Mouse (Mus musculus): ENCODE measurements at regions not wholly inside any gene's neighbourhood (a gene's known extent, or its start where the extent isn't known, plus 50 kb on each side); places are given as distances from the start of the nearest gene placed in this dataset.
A peak's percentile ranks its signal among the peaks of the same experiment; 100 is the strongest.

DNA sequence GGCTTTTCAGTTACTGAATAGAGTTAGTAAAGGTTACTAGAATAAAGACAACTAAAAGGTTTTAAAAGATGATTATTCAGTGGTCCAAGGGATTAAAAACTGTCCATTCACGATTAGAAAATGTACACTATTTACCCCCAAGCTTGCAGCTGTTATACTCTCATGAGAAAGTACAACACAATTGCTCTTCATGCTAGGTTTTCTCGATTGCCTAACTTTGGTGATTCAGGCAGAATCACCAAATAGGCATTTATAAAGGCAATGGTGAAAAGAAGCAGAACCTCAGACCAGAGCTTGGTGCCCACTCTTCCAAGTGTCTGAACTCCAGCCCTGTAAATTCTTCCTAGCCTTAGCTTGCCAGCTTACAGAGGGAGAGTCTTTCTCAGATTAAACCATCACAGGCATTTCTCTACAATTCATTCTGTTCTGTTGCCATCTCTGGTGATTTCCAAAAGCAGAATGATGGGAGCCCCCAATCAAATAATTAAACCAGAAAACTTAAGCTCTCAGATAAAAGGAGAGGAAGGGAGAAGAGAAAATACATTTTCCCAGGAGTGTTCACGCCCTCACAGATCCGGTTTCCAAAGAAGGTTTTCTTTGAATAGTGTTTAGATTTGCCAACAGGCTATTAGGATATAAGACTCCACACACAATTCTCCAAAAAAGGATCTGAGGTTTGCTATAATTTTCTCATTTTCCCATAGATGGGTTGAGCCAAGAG is 657.0 kb downstream of the Slc22a22 start:
- no peak for DNase-seq

DNA sequence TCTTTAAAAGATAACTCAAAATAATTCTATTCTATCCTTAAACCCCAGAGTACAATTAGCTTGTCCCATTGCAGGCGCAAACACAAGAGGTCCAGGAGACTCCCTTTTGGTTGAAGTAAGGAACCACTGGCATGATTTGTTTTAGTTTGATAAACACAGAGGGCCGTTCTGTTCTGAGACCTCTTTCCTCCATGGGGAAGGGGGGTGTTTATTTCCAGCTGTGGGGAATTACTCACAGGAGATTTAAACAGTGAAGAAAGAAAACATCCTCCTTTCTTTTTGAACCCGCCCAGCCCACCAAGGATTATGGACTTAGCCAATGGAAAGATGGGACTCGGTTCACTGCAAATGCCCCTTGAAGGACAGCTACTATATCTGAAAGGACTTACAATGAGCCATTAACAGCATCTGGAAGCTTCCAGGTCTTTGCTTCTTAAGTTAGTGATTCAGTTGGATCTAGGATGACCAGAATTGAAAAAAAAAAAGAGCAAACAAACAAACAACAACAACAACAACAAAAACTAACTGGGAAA is 659.2 kb downstream of the Slc22a22 start:
- no peak for DNase-seq

DNA sequence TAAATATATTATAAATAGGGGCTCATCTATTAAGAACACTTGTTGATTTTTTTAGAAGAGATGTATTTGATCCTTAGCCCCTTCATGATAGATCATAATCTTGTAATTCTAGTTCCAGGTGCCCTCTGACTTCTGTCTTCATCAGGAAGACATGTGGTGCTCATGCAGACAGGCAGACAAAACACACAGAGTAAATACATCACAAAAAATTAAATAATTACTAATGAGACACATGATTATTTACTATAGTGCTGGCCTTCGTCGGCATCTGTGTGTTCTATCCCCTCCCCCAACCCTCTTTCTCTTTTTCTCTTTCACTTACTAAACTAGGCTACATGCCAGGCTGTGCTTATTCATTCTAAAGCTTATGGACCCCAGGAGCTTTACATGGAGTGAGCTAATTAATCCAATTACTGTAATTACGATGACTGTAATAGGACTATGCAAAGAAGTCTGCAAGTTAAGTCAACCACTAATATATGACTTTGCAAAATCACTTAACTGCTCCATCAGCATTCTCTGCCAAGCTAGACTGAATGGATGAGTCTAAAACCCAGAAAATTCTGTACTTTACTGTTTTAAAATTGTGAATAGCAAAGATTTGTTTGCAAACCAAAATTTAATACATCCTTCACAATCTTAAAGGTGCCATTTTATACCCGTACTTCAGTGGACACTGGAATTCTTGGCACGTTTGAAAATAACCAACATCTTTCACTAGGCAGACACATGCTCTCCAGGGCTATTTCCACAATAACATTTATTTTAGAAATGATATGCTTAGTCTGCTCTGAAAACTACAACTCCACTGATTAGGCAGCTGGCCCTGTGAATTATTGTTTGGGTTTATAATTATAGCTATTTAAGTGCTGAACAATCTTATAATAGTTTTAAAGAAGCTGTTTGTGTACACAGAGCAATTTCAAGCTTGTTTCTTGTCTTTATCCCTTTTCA is 659.9 kb downstream of the Slc22a22 start:
- no peak for DNase-seq

DNA sequence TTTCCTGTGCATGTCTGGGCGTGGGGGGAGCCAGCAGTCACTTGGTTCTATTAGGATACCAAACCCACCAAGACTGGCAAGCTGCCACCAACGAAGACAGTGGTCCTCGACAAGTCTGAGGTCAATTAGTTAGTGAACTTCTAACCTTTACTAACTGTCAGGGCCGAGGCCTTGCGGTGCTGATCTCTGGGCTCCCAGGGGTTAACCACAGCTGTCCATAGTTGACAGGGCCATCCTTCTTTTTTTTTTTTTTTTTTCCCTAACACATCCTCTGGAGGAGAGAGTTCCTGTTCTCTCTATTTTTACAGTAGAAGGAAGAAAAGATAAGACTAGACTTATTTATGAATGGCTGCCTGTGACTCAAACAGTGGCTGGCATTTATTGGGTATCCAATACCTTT is 663.5 kb downstream of the Slc22a22 start:
- peak in 1 of 2 experiments; percentile 6 for DNase-seq

DNA sequence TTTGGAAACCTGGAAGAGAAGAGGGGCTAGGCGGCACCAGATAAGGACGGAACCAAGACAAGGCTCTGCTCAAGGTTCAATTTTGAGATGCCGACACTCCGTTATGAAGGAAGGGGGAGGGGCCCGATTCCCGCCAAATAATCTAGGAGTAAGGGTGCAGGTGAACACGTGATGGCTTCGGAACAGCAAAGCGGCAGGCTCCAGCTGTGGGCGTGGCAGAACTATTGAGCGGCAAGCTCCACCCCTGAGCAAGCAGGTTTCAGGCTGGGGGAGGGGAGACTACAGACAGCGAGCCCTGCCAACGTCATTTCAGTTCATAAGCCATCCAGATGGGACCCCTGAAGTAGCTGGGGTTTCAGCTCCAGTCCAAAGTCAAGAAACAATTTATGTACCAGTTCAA is 667.3 kb downstream of the Slc22a22 start:
- DNase-seq, result peak; percentile 10 to 36

DNA sequence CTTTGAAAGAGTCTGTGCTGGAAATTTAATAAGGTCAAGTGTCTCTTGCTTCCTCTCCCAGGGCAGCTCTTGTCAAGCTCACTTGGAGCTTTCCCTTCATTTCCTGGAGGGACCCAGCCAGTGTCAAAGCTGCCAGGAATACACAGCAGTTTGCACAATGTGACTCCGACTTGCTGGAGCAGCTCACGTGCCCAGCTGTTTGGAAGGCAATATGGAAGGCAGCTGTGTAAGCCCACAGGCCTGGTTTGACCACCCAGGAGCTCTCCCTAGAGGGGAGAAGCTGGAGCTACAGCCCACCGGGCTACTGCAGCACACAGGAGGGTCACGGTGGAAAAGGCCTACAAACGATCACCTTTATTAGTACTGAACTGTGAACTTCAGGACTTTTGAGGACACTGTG is 669.8 kb downstream of the Slc22a22 start:
- no peak for DNase-seq

DNA sequence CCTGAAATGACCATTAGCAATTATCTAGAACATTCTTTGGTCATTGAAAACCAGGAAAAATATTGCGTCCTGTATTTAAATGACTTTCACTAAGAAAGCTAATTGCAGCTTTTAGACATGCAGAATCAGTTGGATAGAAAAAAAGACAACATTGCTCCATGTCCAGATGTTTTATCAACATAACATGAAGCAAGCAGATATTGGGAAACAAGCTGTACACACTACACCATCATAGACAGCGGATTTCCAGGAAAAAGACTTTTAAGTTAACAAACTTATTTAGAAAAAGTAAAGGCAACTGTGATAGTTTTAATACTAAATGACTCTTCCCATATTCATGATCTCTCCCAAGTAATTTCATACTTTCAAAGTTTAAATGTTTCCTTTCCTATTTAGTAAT is 675.5 kb downstream of the Slc22a22 start:
- no peak for DNase-seq

DNA sequence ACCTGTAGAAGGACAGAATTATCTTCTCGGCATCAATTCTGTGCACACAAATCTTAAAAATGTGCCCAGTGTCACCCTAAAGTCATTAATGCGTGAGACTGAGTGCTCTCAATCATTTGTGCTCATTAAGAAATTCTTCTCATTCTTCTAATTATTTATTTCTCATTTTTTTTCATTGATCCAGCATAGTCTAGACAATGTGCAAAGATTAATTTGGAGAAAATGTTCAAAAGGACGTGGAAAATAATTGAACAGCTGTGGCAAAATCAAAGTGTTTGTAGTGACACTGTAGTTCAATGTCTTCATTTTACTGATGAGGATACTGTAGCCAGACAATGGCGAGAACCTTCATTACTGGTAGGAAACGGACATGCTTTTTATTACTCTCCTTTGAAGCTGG is 702.0 kb downstream of the Slc22a22 start:
- no peak for DNase-seq

DNA sequence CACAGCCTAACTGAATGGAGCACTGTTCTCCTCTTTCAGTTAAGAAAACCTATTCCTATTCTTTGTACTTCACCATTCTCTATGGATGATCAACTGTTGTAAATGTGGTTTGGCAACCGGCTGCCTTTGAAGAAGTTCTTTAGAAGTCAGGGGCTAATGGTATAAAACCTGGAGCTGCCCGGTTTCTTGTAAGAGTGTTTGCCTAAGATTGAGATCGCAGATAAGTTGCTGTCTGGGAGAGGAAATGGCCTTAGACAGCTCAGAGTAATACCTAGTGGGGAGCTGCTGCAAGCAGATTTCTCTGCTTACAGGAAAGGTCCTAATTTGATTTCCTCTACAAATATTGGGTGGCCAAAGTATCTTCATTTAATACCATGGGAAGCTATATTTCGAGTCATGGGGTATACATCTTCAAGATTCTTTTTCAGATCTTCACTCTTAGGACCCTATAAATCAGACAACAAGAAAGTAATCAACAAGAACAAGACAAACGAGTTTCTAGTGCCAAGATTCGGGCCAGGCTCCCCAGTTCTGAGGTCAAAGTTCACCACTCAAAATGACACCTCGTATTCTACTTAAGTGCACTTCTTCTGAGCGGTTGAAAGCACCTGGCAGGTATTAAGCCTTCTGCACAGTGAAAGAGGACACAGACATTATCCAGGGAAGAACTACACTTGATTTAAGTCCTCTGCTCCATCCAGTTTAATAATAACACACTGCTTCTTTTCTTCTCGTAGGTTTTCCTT is 702.6 kb downstream of the Slc22a22 start:
- DNase-seq, result no peak

DNA sequence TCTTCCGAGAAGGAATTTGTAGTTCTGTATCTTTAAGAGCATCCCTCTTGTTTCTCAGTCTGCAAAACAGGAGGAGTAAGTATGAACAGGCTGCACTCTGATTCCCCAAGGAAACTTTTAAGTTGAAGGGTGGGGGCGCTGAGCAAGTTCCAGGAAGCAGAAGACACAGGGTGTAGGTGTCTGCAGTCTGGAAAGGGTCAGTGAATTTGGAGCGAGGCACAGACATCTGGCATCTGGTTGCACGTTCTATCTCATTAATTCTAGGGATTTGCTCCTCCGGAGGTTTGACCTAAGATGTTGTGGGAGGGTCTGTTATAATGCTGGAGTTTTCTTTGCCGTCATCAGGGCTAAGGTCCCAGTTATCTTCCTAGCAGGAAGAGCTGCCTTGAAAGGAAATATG is 711.1 kb downstream of the Slc22a22 start:
- peak in 1 of 2 experiments; percentile 15 for DNase-seq

DNA sequence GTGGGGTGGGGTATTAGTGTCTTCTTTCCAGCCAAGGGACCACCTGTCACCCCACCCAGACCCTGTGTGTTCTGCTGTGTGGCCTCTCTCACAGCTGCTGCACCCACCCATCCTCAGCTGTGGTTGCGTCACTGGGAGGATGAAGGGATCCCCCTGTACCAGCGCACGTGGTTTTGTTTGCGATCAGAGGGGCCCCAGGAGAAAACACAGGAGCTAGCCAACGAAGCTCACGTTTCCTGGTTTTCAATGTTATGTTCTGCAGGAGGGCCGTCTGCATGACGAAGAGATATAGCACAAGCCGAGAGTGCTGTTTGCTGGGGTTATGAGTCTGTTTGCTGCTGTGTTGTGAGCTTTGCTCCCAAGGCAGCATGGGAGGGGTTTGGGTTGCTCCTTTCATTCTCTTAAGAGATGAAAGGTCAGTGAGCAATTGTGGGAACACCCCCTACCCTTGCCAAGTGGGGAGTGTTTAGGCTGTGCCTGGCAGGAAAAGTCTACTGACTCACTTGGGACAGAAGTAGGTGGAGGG is 712.4 kb downstream of the Slc22a22 start:
- peak in 1 of 2 experiments; percentile 6 for DNase-seq

DNA sequence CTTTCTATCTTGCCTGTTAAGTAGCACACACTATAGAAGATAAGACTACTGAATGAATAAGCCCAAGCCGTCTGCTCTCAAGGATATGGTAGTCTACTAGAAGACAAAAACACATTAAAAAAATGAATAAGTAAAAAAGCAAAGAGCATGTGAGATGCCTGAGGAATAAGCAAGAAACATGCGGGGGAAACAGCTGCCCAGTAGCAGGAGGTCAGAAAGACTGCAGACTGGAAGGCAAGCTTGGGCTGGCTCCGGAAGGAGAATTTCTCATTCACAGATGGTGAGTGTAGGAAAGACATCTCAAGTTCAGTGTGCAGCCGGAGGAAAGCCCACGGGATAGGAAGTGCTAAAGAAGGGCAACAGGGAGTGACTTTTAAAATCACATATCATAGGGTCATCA is 713.4 kb downstream of the Slc22a22 start:
- DNase-seq, result peak in 1 of 2 experiments; percentile 3

DNA sequence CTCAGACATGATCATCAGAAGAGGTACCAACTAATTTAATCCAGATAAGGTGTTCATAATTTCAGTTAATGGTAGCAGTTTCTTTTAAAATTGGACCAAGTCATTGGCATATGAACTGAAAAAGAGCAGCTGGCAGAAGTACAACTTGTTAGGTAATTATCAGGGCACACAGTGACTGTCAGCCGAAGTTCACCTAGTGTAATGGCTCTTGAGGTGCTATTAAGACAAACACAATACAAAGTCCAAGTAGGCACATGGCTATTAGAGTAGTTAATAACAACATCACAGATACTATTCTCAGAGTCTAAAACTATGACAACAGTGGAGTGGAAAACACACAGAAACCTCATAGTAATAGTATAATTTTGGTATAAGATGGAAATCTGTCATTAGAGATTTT is 730.7 kb downstream of the Slc22a22 start:
- DNase-seq, result no peak

DNA sequence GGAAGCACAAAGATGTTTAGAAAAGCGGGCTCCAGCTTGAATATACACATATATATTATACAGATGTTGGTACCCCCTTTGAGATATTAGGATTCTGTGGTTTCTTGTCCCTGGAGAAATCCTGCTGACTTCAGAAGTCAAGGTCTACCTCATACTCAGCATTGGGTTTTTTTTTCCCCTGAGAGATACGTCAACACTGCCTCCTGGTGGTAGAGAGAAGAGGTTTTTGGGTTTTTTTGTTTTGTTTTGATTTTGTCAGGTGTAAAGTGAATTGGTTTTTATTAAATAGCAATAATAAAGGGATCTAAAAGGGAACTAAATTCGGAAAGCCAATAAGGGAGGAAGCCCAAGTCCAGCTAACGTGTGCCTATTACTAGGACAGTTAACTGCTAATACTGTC is 732.5 kb downstream of the Slc22a22 start:
- DNase-seq, result peak; percentile 26 to 40
